Mouse (Mus musculus): ENCODE data around the gene Wdr20. TPM values are rescaled to one million over a fixed set of nuclear protein-coding genes. Genes with fewer than 3 reads are reported as not detected.
"Not testable (repeated sequence)": the region's sequence is repeated elsewhere in the genome, so short reads cannot be mapped to it uniquely, and the experiment has no call there.

Gene Wdr20
- polyA plus RNA-seq, 1 experiment = 31.7 TPM

DNA sequence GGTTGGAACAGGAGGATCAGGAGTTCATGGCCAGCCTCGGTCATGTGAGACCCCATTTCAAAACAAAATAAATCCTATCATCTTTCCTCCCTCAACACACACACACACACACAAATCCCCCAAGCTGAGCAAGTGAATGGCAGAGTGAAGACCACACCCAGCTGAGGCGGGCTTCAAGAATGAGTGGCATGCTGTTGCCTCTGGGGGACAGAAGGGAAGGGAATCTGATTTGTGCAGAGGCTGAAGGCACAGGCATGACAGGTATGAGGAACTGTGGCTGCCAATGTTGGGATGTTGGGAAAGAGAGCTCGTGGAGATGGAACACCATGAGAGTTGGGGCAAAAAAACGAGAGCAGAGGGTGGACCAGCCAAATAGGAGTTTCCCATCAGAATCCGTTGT, 26.5 kb upstream of the Wdr20 start:
- 87% methylated on average over 5 of the region's 5 CpGs for WGBS
- Histone ChIP-seq H3K27ac (ENCODE audit: control insufficient read depth, insufficient read depth, low read length) (no peak overlapping the region), H3K36me3 (ENCODE audit: control insufficient read depth, insufficient read depth, low read length) (no peaks in the 10 kb centered on the region), H3K4me3 (ENCODE audit: control insufficient read depth, insufficient read depth, low read length) (no peak overlapping the region), H3K4me1 (replicated peaks; ENCODE audit: control insufficient read depth, insufficient read depth, low read length) (peaks cover 4% of the 10 kb centered on the region), H3K27me3 (ENCODE audit: control insufficient read depth, insufficient read depth, low read length) (no peaks in the 10 kb centered on the region)
- no peak for DNase-seq
- no peak for TF ChIP-seq POLR2A (IDR thresholded peaks at IDR 0.05; ENCODE audit: control insufficient read depth, extremely low read depth, insufficient read depth, low read length, poor library complexity)

DNA sequence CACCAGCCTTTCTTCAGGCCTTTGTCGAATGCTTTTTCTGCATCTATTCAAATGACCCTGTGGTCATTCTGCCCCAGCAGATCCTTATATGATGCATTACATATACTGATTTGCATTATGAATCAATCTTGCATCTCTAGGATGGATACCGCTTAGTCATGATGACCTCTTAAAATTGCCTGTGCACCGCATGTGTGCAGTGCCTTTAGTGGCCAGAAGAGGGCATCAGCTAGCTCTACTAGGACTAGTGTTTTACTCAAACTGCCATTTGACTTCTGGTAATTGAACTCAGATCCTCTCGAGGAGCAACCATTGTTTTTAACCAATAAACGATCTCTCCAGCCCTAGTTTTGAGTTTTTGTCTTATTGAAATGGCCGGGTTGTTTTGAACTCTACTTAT, 24.0 kb upstream of the Wdr20 start:
- no peak overlapping the region for H3K27ac ChIP-seq (ENCODE audit: control insufficient read depth, insufficient read depth, low read length)
- no peak overlapping the region for H3K4me3 ChIP-seq (ENCODE audit: control insufficient read depth, insufficient read depth, low read length)
- no peaks in the 10 kb centered on the region for H3K4me1 ChIP-seq (replicated peaks; ENCODE audit: control insufficient read depth, insufficient read depth, low read length)
- no peaks in the 10 kb centered on the region for H3K27me3 ChIP-seq (ENCODE audit: control insufficient read depth, insufficient read depth, low read length)
- TF ChIP-seq CTCF (IDR thresholded peaks at IDR 0.05; ENCODE audit: borderline replicate concordance, control insufficient read depth, extremely low read depth, insufficient read depth, low read length, poor library complexity) = no peak
- TF ChIP-seq POLR2A (IDR thresholded peaks at IDR 0.05; ENCODE audit: control insufficient read depth, extremely low read depth, insufficient read depth, low read length, poor library complexity) = no peak
- no peak for DNase-seq
- no peaks in the 10 kb centered on the region for H3K36me3 ChIP-seq (ENCODE audit: control insufficient read depth, insufficient read depth, low read length)
- WGBS = 95% methylated on average over 6 of the region's 6 CpGs

DNA sequence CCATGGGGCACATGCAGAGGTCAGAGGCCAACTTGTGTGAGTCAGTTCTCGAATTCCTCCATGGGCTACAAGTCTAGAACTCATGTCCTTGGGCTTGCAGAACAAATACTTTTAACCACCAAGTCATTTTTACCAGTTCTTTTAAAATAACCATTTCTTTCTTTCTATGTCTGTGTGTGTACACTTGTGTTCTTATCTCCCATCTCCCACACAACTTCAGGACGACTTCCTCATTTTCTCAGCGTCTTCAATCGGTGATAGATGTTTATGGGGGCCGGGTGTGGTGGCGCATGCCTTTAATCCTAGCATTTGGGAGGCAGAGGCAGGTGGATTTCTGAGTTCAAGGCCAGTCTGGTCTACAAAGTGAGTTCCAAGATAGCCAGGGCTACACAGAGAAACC, 23.5 kb upstream of the Wdr20 start:
- TF ChIP-seq POLR2A (IDR thresholded peaks at IDR 0.05; ENCODE audit: control insufficient read depth, extremely low read depth, insufficient read depth, low read length, poor library complexity) (no peak), CTCF (IDR thresholded peaks at IDR 0.05; ENCODE audit: borderline replicate concordance, control insufficient read depth, extremely low read depth, insufficient read depth, low read length, poor library complexity) (no peak)
- no peak for DNase-seq
- Histone ChIP-seq H3K4me1 (replicated peaks; ENCODE audit: control insufficient read depth, insufficient read depth, low read length) (no peaks in the 10 kb centered on the region), H3K27ac (ENCODE audit: control insufficient read depth, insufficient read depth, low read length) (no peak overlapping the region), H3K27me3 (ENCODE audit: control insufficient read depth, insufficient read depth, low read length) (no peaks in the 10 kb centered on the region), H3K4me3 (ENCODE audit: control insufficient read depth, insufficient read depth, low read length) (no peak overlapping the region), H3K36me3 (ENCODE audit: control insufficient read depth, insufficient read depth, low read length) (no peaks in the 10 kb centered on the region)
- 38% methylated on average over 6 of the region's 6 CpGs for WGBS

DNA sequence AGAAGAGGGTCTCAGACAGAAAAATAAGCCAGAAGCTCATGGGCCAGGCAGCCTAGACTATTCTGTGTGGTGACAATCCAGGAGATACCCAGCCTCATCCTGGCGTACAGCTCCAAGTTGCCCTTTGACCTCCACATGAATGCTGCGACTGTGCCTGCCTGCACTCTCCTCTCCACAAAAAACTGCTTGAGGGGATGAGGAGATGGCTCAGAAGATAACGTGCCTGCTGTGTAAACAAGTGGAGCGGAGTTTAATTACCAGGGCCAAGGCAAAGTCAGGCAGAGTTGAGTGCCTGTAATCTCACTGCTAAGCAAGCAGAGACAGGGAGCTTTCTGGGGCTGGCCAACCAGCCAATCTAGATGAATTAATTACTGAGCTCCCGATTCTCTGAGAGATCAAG, 21.7 kb upstream of the Wdr20 start:
- Histone ChIP-seq H3K27ac (ENCODE audit: control insufficient read depth, insufficient read depth, low read length) (no peak overlapping the region), H3K27me3 (ENCODE audit: control insufficient read depth, insufficient read depth, low read length) (no peaks in the 10 kb centered on the region), H3K4me3 (ENCODE audit: control insufficient read depth, insufficient read depth, low read length) (no peak overlapping the region), H3K36me3 (ENCODE audit: control insufficient read depth, insufficient read depth, low read length) (no peaks in the 10 kb centered on the region), H3K4me1 (replicated peaks; ENCODE audit: control insufficient read depth, insufficient read depth, low read length) (no peaks in the 10 kb centered on the region)
- no peak for TF ChIP-seq POLR2A (IDR thresholded peaks at IDR 0.05; ENCODE audit: control insufficient read depth, extremely low read depth, insufficient read depth, low read length, poor library complexity)
- no peak for TF ChIP-seq CTCF (IDR thresholded peaks at IDR 0.05; ENCODE audit: borderline replicate concordance, control insufficient read depth, extremely low read depth, insufficient read depth, low read length, poor library complexity)
- no peak for DNase-seq
- WGBS = 77% methylated on average over 5 of the region's 5 CpGs

DNA sequence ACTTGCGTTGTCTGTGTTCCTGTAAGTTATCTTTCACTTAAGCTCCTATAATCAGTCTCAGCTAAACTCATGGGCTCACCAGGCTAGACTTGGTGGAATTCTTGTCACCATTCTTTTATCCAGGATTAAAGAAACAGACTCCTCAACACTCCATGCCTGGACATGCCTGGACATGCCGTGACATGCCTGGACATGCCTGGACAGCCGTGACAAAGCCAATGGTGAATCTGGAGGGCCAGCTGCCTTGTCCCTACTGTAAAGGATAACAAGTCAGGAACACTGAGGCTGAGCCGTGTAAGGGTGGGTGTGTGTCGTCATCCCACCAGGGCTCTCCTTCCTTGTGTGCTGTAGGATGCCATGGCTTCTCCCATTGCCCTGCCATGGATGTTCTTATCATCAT, 12.7 kb upstream of the Wdr20 start:
- DNase-seq = no peak
- no peaks in the 10 kb centered on the region for H3K27me3 ChIP-seq (ENCODE audit: control insufficient read depth, insufficient read depth, low read length)
- H3K4me3 ChIP-seq (ENCODE audit: control insufficient read depth, insufficient read depth, low read length) = no peak overlapping the region
- no peaks in the 10 kb centered on the region for H3K4me1 ChIP-seq (replicated peaks; ENCODE audit: control insufficient read depth, insufficient read depth, low read length)
- no peaks in the 10 kb centered on the region for H3K36me3 ChIP-seq (ENCODE audit: control insufficient read depth, insufficient read depth, low read length)
- 94% methylated on average over 5 of the region's 5 CpGs for WGBS
- no peak overlapping the region for H3K27ac ChIP-seq (ENCODE audit: control insufficient read depth, insufficient read depth, low read length)
- TF ChIP-seq CTCF (IDR thresholded peaks at IDR 0.05; ENCODE audit: borderline replicate concordance, control insufficient read depth, extremely low read depth, insufficient read depth, low read length, poor library complexity) (no peak), POLR2A (IDR thresholded peaks at IDR 0.05; ENCODE audit: control insufficient read depth, extremely low read depth, insufficient read depth, low read length, poor library complexity) (no peak)

DNA sequence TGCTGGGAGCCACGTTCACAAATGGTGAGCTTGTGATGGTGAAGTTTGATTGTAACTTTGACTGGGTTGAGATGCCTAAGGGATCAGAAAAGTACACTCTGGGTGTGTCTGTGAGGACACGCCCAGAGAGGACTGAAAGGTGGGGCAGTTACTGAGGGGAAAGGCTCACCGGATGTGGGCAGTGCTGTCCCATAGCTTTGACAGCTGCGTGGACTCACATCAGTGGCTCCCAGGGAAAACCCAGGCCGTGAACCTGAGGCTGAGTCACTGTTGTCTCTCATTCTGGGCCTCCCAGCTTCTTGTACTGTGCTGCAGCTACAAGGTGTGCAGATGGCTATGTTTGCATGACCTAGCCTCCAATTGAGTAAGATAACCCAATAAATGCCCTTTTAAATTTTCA, 12.3 kb upstream of the Wdr20 start:
- 84% methylated on average over 5 of the region's 5 CpGs for WGBS

DNA sequence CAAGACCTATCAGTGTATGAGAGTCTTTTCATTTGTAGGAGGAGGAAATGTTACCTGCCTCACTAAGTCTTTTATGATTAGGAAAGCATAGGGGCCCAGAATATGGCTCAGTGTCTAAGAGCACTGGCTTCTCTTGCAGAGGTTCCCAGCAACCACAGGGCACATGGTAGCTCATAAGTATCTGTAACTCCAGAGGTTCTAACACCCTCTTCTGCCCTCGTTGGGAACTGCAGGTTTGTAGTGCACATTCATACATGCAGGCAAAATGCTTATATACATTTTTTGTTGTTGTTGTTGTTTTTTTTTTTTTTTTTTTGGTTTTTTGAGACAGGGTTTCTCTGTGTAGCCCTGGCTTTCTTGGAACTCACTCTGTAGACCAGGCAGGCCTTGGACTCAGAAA, 11.3 kb upstream of the Wdr20 start:
- Histone ChIP-seq H3K4me3 (ENCODE audit: control insufficient read depth, insufficient read depth, low read length) (no peak overlapping the region), H3K27me3 (ENCODE audit: control insufficient read depth, insufficient read depth, low read length) (no peaks in the 10 kb centered on the region), H3K4me1 (replicated peaks; ENCODE audit: control insufficient read depth, insufficient read depth, low read length) (no peaks in the 10 kb centered on the region), H3K36me3 (ENCODE audit: control insufficient read depth, insufficient read depth, low read length) (no peaks in the 10 kb centered on the region), H3K27ac (ENCODE audit: control insufficient read depth, insufficient read depth, low read length) (no peak overlapping the region)
- WGBS = 59% methylated on average over 1 of the region's 1 CpGs
- no peak for DNase-seq
- TF ChIP-seq POLR2A (IDR thresholded peaks at IDR 0.05; ENCODE audit: control insufficient read depth, extremely low read depth, insufficient read depth, low read length, poor library complexity) = no peak
- no peak for TF ChIP-seq CTCF (IDR thresholded peaks at IDR 0.05; ENCODE audit: borderline replicate concordance, control insufficient read depth, extremely low read depth, insufficient read depth, low read length, poor library complexity)

More for the DNA sequence above, 12.3 kb upstream of the Wdr20 start:
- Histone ChIP-seq H3K27me3 (ENCODE audit: control insufficient read depth, insufficient read depth, low read length) (no peaks in the 10 kb centered on the region), H3K27ac (ENCODE audit: control insufficient read depth, insufficient read depth, low read length) (no peak overlapping the region), H3K4me1 (replicated peaks; ENCODE audit: control insufficient read depth, insufficient read depth, low read length) (no peaks in the 10 kb centered on the region), H3K36me3 (ENCODE audit: control insufficient read depth, insufficient read depth, low read length) (no peaks in the 10 kb centered on the region), H3K4me3 (ENCODE audit: control insufficient read depth, insufficient read depth, low read length) (no peak overlapping the region)
- TF ChIP-seq POLR2A (IDR thresholded peaks at IDR 0.05; ENCODE audit: control insufficient read depth, extremely low read depth, insufficient read depth, low read length, poor library complexity) = no peak
- no peak for TF ChIP-seq CTCF (IDR thresholded peaks at IDR 0.05; ENCODE audit: borderline replicate concordance, control insufficient read depth, extremely low read depth, insufficient read depth, low read length, poor library complexity)
- DNase-seq = no peak

DNA sequence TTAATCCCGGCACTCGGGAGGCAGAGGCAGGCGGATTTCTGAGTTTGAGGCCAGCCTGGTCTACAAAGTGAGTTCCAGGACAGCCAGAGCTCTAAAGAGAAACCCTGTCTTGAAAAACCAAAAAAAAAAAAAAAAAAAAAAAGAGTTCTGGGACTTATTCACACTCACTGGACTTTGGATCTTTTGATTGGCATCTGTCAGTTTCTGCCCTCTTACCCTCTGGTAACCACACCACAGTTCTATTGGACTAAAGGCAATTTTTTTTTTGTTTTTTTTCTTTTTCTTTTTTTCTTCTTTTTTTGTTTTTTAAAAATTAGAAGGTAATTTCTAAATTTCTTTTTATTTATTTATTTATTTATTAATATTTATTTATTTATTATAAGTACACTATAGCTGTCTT, 4.5 kb upstream of the Wdr20 start:
- 97% methylated on average over 3 of the region's 3 CpGs for WGBS
- not testable (repeated sequence) for H3K27me3 ChIP-seq (ENCODE audit: control insufficient read depth, insufficient read depth, low read length); H3K27ac ChIP-seq (ENCODE audit: control insufficient read depth, insufficient read depth, low read length); DNase-seq; H3K4me1 ChIP-seq (replicated peaks; ENCODE audit: control insufficient read depth, insufficient read depth, low read length); H3K4me3 ChIP-seq (ENCODE audit: control insufficient read depth, insufficient read depth, low read length); H3K36me3 ChIP-seq (ENCODE audit: control insufficient read depth, insufficient read depth, low read length)

All from thymus, adult 2 months (tissue).